Mouse (Mus musculus) T-cell, adult 2 months (primary cell): ENCODE results near the gene Cd200r3.

Experiments used
- DNase-seq: peaks from one replicate; pipeline ENCODE4 v3.0.0; 2022; ENCODE audit warnings: low spot score

The Cd200r3 gene

GRCm38 (mm10) chr16:44943468-44943867 is at the start of gene Cd200r3:
Gene Cd200r3, plus strand, starts transcription at chr16:44943678.
- no peak for DNase-seq

- no peak for DNase-seq
Measured at GRCm38 (mm10) chr16:44932016-44932415, 11.5 kb upstream of the Cd200r3 start.

GRCm38 (mm10) chr16:44951360-44952114 is 8.1 kb downstream of the Cd200r3 start:
- DNase-seq: no peak

GRCm38 (mm10) chr16:44962296-44962695 is 18.8 kb downstream of the Cd200r3 start:
- DNase-seq: no peak

GRCm38 (mm10) chr16:44962777-44963176 is 19.3 kb downstream of the Cd200r3 start:
- peak; percentile 22 for DNase-seq

- peak; percentile 14 for DNase-seq
Measured at GRCm38 (mm10) chr16:44964526-44965374, 21.3 kb downstream of the Cd200r3 start.

- peak; percentile 62 for DNase-seq
Measured at GRCm38 (mm10) chr16:44965428-44965827, 21.9 kb downstream of the Cd200r3 start.

GRCm38 (mm10) chr16:44965890-44966289 is 22.4 kb downstream of the Cd200r3 start:
- no peak for DNase-seq

GRCm38 (mm10) chr16:44966891-44967290 is 23.4 kb downstream of the Cd200r3 start:
- DNase-seq: no peak

- DNase-seq: no peak
Measured at GRCm38 (mm10) chr16:44968113-44968512, 24.6 kb downstream of the Cd200r3 start.

GRCm38 (mm10) chr16:44970925-44971324 is 27.4 kb downstream of the Cd200r3 start:
- no peak for DNase-seq

- no peak for DNase-seq
Measured at GRCm38 (mm10) chr16:44974042-44974441, 30.6 kb downstream of the Cd200r3 start.

- DNase-seq: no peak
Measured at GRCm38 (mm10) chr16:44976081-44976480, 32.6 kb downstream of the Cd200r3 start.

- no peak for DNase-seq
Measured at GRCm38 (mm10) chr16:44976892-44977633, 33.6 kb downstream of the Cd200r3 start.

GRCm38 (mm10) chr16:44978193-44978592 is 34.7 kb downstream of the Cd200r3 start:
- DNase-seq: no peak

GRCm38 (mm10) chr16:44979355-44979896 is 35.9 kb downstream of the Cd200r3 start:
- no peak for DNase-seq

- no peak for DNase-seq
Measured at GRCm38 (mm10) chr16:44982972-44983371, 39.5 kb downstream of the Cd200r3 start.

GRCm38 (mm10) chr16:44983379-44984060 is 40.0 kb downstream of the Cd200r3 start:
- no peak for DNase-seq

- no peak for DNase-seq
Measured at GRCm38 (mm10) chr16:44984111-44984510, 40.6 kb downstream of the Cd200r3 start.

- DNase-seq: no peak
Measured at GRCm38 (mm10) chr16:44984925-44985324, 41.4 kb downstream of the Cd200r3 start.

- DNase-seq: no peak
Measured at GRCm38 (mm10) chr16:44986029-44986428, 42.6 kb downstream of the Cd200r3 start.
